Mouse (Mus musculus): Measurements from ENCODE around the gene Rhoj. TPM values are rescaled to one million over a fixed set of nuclear protein-coding genes. Genes with fewer than 3 reads are reported as not detected.

Rhoj gene
- polyA plus RNA-seq (2012): 0.04 and 0.08 TPM in 2 replicates

- Histone ChIP-seq H3K36me3 (ENCODE audit: control insufficient read depth) (no peaks in the 10 kb centered on the region), H3K27me3 (ENCODE audit: control insufficient read depth) (peaks cover 49% of the 10 kb centered on the region), H3K4me3 (replicated peaks) (peak within 1 kb of the TSS; percentile 33), H3K4me1 (ENCODE audit: control insufficient read depth) (no peaks in the 10 kb centered on the region), H3K9me3 (ENCODE audit: control insufficient read depth, low read length) (no peaks in the 10 kb centered on the region)
- TF ChIP-seq GATA1 (IDR thresholded peaks at IDR 0.05; ENCODE audit: low read length): no peak
- no peak for TF ChIP-seq TAL1 (IDR thresholded peaks at IDR 0.05; ENCODE audit: low read length)
Observed at GRCm38 (mm10) chr12:75307961-75308951, at the start of gene Rhoj. TSS of gene Rhoj (plus strand) at chr12:75308322.

GRCm38 (mm10) chr12:75271726-75272125 is 36.4 kb upstream of the Rhoj start:
- H3K9me3 ChIP-seq (ENCODE audit: control insufficient read depth, low read length): no peaks in the 10 kb centered on the region
- H3K36me3 ChIP-seq (ENCODE audit: control insufficient read depth): no peaks in the 10 kb centered on the region
- H3K27me3 ChIP-seq (ENCODE audit: control insufficient read depth): no peaks in the 10 kb centered on the region
- TF ChIP-seq TAL1 (IDR thresholded peaks at IDR 0.05; ENCODE audit: low read length): no peak
- H3K4me3 ChIP-seq (replicated peaks): no peak overlapping the region
- no peaks in the 10 kb centered on the region for H3K4me1 ChIP-seq (ENCODE audit: control insufficient read depth)

GRCm38 (mm10) chr12:75275730-75276129 is 32.4 kb upstream of the Rhoj start:
- Histone ChIP-seq H3K4me3 (replicated peaks) (no peak overlapping the region), H3K36me3 (ENCODE audit: control insufficient read depth) (no peaks in the 10 kb centered on the region), H3K4me1 (ENCODE audit: control insufficient read depth) (no peaks in the 10 kb centered on the region), H3K9me3 (ENCODE audit: control insufficient read depth, low read length) (no peaks in the 10 kb centered on the region), H3K27me3 (ENCODE audit: control insufficient read depth) (no peaks in the 10 kb centered on the region)
- TF ChIP-seq TAL1 (IDR thresholded peaks at IDR 0.05; ENCODE audit: low read length) (no peak), GATA1 (IDR thresholded peaks at IDR 0.05; ENCODE audit: low read length) (no peak)

GRCm38 (mm10) chr12:75277425-75277824 is 30.7 kb upstream of the Rhoj start:
- no peaks in the 10 kb centered on the region for H3K27me3 ChIP-seq (ENCODE audit: control insufficient read depth)
- no peak for TF ChIP-seq TAL1 (IDR thresholded peaks at IDR 0.05; ENCODE audit: low read length)
- TF ChIP-seq GATA1 (IDR thresholded peaks at IDR 0.05; ENCODE audit: low read length): no peak
- H3K4me3 ChIP-seq (replicated peaks): no peak overlapping the region
- no peaks in the 10 kb centered on the region for H3K36me3 ChIP-seq (ENCODE audit: control insufficient read depth)
- H3K4me1 ChIP-seq (ENCODE audit: control insufficient read depth): no peaks in the 10 kb centered on the region
- H3K9me3 ChIP-seq (ENCODE audit: control insufficient read depth, low read length): no peaks in the 10 kb centered on the region

- no peak for TF ChIP-seq TAL1 (IDR thresholded peaks at IDR 0.05; ENCODE audit: low read length)
- Histone ChIP-seq H3K4me3 (replicated peaks) (no peak overlapping the region), H3K9me3 (ENCODE audit: control insufficient read depth, low read length) (no peaks in the 10 kb centered on the region), H3K27me3 (ENCODE audit: control insufficient read depth) (no peaks in the 10 kb centered on the region), H3K36me3 (ENCODE audit: control insufficient read depth) (no peaks in the 10 kb centered on the region), H3K4me1 (ENCODE audit: control insufficient read depth) (no peaks in the 10 kb centered on the region)
Observed at GRCm38 (mm10) chr12:75280502-75280901, 27.6 kb upstream of the Rhoj start.

GRCm38 (mm10) chr12:75283226-75283625 is 24.9 kb upstream of the Rhoj start:
- H3K9me3 ChIP-seq (ENCODE audit: control insufficient read depth, low read length): no peaks in the 10 kb centered on the region
- TF ChIP-seq TAL1 (IDR thresholded peaks at IDR 0.05; ENCODE audit: low read length): no peak
- TF ChIP-seq GATA1 (IDR thresholded peaks at IDR 0.05; ENCODE audit: low read length): no peak
- H3K4me3 ChIP-seq (replicated peaks): no peak overlapping the region
- no peaks in the 10 kb centered on the region for H3K4me1 ChIP-seq (ENCODE audit: control insufficient read depth)
- no peaks in the 10 kb centered on the region for H3K36me3 ChIP-seq (ENCODE audit: control insufficient read depth)
- no peaks in the 10 kb centered on the region for H3K27me3 ChIP-seq (ENCODE audit: control insufficient read depth)

GRCm38 (mm10) chr12:75286166-75286565 is 22.0 kb upstream of the Rhoj start:
- H3K36me3 ChIP-seq (ENCODE audit: control insufficient read depth): no peaks in the 10 kb centered on the region
- no peaks in the 10 kb centered on the region for H3K4me1 ChIP-seq (ENCODE audit: control insufficient read depth)
- no peak for TF ChIP-seq TAL1 (IDR thresholded peaks at IDR 0.05; ENCODE audit: low read length)
- TF ChIP-seq GATA1 (IDR thresholded peaks at IDR 0.05; ENCODE audit: low read length): no peak
- H3K27me3 ChIP-seq (ENCODE audit: control insufficient read depth): no peaks in the 10 kb centered on the region
- no peak overlapping the region for H3K4me3 ChIP-seq (replicated peaks)
- no peaks in the 10 kb centered on the region for H3K9me3 ChIP-seq (ENCODE audit: control insufficient read depth, low read length)

- H3K27me3 ChIP-seq (ENCODE audit: control insufficient read depth): no peaks in the 10 kb centered on the region
- H3K9me3 ChIP-seq (ENCODE audit: control insufficient read depth, low read length): no peaks in the 10 kb centered on the region
- H3K4me1 ChIP-seq (ENCODE audit: control insufficient read depth): no peaks in the 10 kb centered on the region
- TF ChIP-seq GATA1 (IDR thresholded peaks at IDR 0.05; ENCODE audit: low read length): no peak
- TF ChIP-seq TAL1 (IDR thresholded peaks at IDR 0.05; ENCODE audit: low read length): no peak
- H3K4me3 ChIP-seq (replicated peaks): no peak overlapping the region
- no peaks in the 10 kb centered on the region for H3K36me3 ChIP-seq (ENCODE audit: control insufficient read depth)
Observed at GRCm38 (mm10) chr12:75290524-75290923, 17.6 kb upstream of the Rhoj start.

GRCm38 (mm10) chr12:75291556-75291955 is 16.6 kb upstream of the Rhoj start:
- Histone ChIP-seq H3K27me3 (ENCODE audit: control insufficient read depth) (no peaks in the 10 kb centered on the region), H3K9me3 (ENCODE audit: control insufficient read depth, low read length) (no peaks in the 10 kb centered on the region), H3K4me3 (replicated peaks) (no peak overlapping the region), H3K4me1 (ENCODE audit: control insufficient read depth) (no peaks in the 10 kb centered on the region), H3K36me3 (ENCODE audit: control insufficient read depth) (no peaks in the 10 kb centered on the region)
- no peak for TF ChIP-seq GATA1 (IDR thresholded peaks at IDR 0.05; ENCODE audit: low read length)

All from erythroblast, embryonic 14.5 days (primary cell).